Mouse (Mus musculus): Measurements from ENCODE around the gene Ciapin1. TPM values are rescaled to one million over a fixed set of nuclear protein-coding genes. Genes with fewer than 3 reads are reported as not detected.

Ciapin1 gene
- total and polyA plus RNA-seq, 3 experiments = 122 to 263 TPM; not detected in 1

GRCm38 (mm10) chr8:94825170-94825569 lies 13.0 kb downstream of the Ciapin1 start:
- H3K36me3 ChIP-seq (ENCODE audit: control insufficient read depth in 1 of 2, insufficient read depth in 2 of 2, low read length in 2 of 2) = peaks cover 2 to 30% of the 10 kb centered on the region in 2 experiments; a peak in 3 of 4 replicates

GRCm38 (mm10) chr8:94822637-94823560 lies 15.3 kb downstream of the Ciapin1 start:
- peaks cover 0 to 24% of the 10 kb centered on the region in 2 experiments; a peak in 2 of 4 replicates for H3K36me3 ChIP-seq (ENCODE audit: control insufficient read depth in 1 of 2, insufficient read depth in 2 of 2, low read length in 2 of 2)
- no peaks in the 10 kb centered on the region for H3K9me3 ChIP-seq (replicated peaks; ENCODE audit: insufficient read depth, low read length)
- DNase-seq (ENCODE audit: low read depth, low spot score) = peak; percentile 69
- no peaks in the 10 kb centered on the region for H3K27me3 ChIP-seq (ENCODE audit: control insufficient read depth in 1 of 2, insufficient read depth in 2 of 2, low read length in 2 of 2)
- no peak overlapping the region for H3K9ac ChIP-seq (ENCODE audit: control insufficient read depth, low read depth, low read length, poor library complexity, severe bottlenecking)
- H3K27ac ChIP-seq (ENCODE audit: control insufficient read depth, low read depth, low read length) = no peak overlapping the region
- H3K4me1 ChIP-seq (ENCODE audit: control insufficient read depth in 1 of 2, insufficient read depth in 2 of 2, low read length in 2 of 2) = no peaks in the 10 kb centered on the region
- H3K4me3 ChIP-seq (ENCODE audit: control insufficient read depth in 1 of 2, insufficient read depth in 1 of 2, low read depth in 2 of 2, low read length in 2 of 2) = no peak overlapping the region
- no peaks in the 10 kb centered on the region for H3K79me2 ChIP-seq (ENCODE audit: control insufficient read depth, insufficient read depth, low read length, poor library complexity)
- TF ChIP-seq CTCF (IDR thresholded peaks at IDR 0.05 in 2 of 3, conservative IDR thresholded peaks at IDR 0.05 in 1 of 3; ENCODE audit: control insufficient read depth in 1 of 3, insufficient read depth in 1 of 3, low read depth in 2 of 3, low read length in 3 of 3, poor library complexity in 1 of 3, severe bottlenecking in 1 of 3) (peak; percentile 65 to 79 (median 68)), BHLHE40 (IDR thresholded peaks at IDR 0.05; ENCODE audit: borderline replicate concordance, low read depth, low read length) (no peak), MAFK (IDR thresholded peaks at IDR 0.05; ENCODE audit: borderline replicate concordance, low read depth, low read length) (peak; percentile 99)

More at GRCm38 (mm10) chr8:94825170-94825569, 13.0 kb downstream of the Ciapin1 start:
- Histone ChIP-seq H3K4me3 (ENCODE audit: control insufficient read depth in 1 of 2, insufficient read depth in 1 of 2, low read depth in 2 of 2, low read length in 2 of 2) (no peak overlapping the region), H3K27ac (ENCODE audit: control insufficient read depth, low read depth, low read length) (peak overlapping the region; percentile 29; the same call in 1 of the 2 replicates), H3K79me2 (ENCODE audit: control insufficient read depth, insufficient read depth, low read length, poor library complexity) (no peaks in the 10 kb centered on the region), H3K9ac (ENCODE audit: control insufficient read depth, low read depth, low read length, poor library complexity, severe bottlenecking) (no peak overlapping the region), H3K4me1 (ENCODE audit: control insufficient read depth in 1 of 2, insufficient read depth in 2 of 2, low read length in 2 of 2) (no peaks in the 10 kb centered on the region), H3K9me3 (replicated peaks; ENCODE audit: insufficient read depth, low read length) (no peaks in the 10 kb centered on the region), H3K27me3 (ENCODE audit: control insufficient read depth in 1 of 2, insufficient read depth in 2 of 2, low read length in 2 of 2) (no peaks in the 10 kb centered on the region)
- no peak for TF ChIP-seq GATA1 (IDR thresholded peaks at IDR 0.05; ENCODE audit: low read depth, low read length)
- TF ChIP-seq POLR2AphosphoS5 (IDR thresholded peaks at IDR 0.05; ENCODE audit: borderline replicate concordance, low read depth, low read length) = no peak
- no peak for TF ChIP-seq TBP (IDR thresholded peaks at IDR 0.05; ENCODE audit: low read depth, low read length)
- no peak for TF ChIP-seq BHLHE40 (IDR thresholded peaks at IDR 0.05; ENCODE audit: borderline replicate concordance, low read depth, low read length)
- no peak for TF ChIP-seq ZNF384 (IDR thresholded peaks at IDR 0.05; ENCODE audit: low read depth, low read length)
- TF ChIP-seq MYC (IDR thresholded peaks at IDR 0.05; ENCODE audit: low read depth, low read length) = no peak
- no peak for TF ChIP-seq HCFC1 (IDR thresholded peaks at IDR 0.05; ENCODE audit: low read depth, low read length)
- no peak for TF ChIP-seq GABPA (IDR thresholded peaks at IDR 0.05; ENCODE audit: low read depth, low read length)
- no peak for TF ChIP-seq EP300 (IDR thresholded peaks at IDR 0.05; ENCODE audit: low read depth in 1 of 2, low read length in 2 of 2)
- TF ChIP-seq USF2 (IDR thresholded peaks at IDR 0.05; ENCODE audit: borderline replicate concordance in 1 of 2, insufficient read depth in 1 of 2, low read depth in 1 of 2, low read length in 2 of 2) = no peak
- DNase-seq (ENCODE audit: low read depth, low spot score) = no peak

Data from MEL (cell line).